Mouse (Mus musculus): ENCODE data around the gene C1qtnf6.

- TF ChIP-seq GATA1 (IDR thresholded peaks at IDR 0.05; ENCODE audit: borderline replicate concordance, low read length) (no peak), CTCF (IDR thresholded peaks at IDR 0.05; ENCODE audit: low read depth, low read length) (no peak)
Measured at GRCm38 (mm10) chr15:78541606-78542005, 10.4 kb upstream of the C1qtnf6 start.

Measured in G1E (cell line).